Mouse (Mus musculus) right cerebral cortex, postnatal 14 days (tissue): ENCODE data around the gene Mllt1.
A peak's percentile ranks its signal among the peaks of the same experiment; 100 is the strongest.

Experiments
- DNase-seq: peaks from one replicate; pipeline ENCODE4 v3.0.0; 2022

Mllt1 gene

DNA sequence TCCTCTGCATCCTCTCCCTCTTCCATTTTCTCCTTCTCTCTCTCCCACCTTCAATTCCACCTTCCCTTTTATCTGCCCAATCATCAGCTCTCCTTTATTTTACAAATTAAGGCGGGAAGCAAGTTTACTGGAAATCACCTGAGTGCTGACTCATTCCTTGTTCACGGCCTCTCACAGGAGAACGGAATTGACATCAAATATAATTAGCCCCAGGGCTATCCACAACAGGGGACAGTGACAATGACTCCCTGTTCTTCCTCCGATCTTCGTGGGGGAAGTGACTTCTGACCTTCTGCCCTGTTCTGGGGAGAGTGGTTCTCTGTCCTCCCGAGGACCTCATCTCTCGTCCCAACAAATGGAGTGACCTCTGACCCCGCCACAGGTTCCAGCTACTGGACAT, 58.2 kb downstream of the Mllt1 start:
- DNase-seq, result no peak

GRCm38 (mm10) chr17:56876465-56876864, 58.8 kb downstream of the Mllt1 start:
- no peak for DNase-seq

- no peak for DNase-seq
Observed at GRCm38 (mm10) chr17:56874936-56875651, 60.1 kb downstream of the Mllt1 start, which contains the start of gene 1700061G19Rik. Gene 1700061G19Rik (plus strand): TSS chr17:56875477.

- DNase-seq, result no peak
Observed at GRCm38 (mm10) chr17:56874237-56874636, 61.0 kb downstream of the Mllt1 start, which contains the start of gene Acsbg2. Gene Acsbg2 (minus strand): TSS chr17:56874447.

DNA sequence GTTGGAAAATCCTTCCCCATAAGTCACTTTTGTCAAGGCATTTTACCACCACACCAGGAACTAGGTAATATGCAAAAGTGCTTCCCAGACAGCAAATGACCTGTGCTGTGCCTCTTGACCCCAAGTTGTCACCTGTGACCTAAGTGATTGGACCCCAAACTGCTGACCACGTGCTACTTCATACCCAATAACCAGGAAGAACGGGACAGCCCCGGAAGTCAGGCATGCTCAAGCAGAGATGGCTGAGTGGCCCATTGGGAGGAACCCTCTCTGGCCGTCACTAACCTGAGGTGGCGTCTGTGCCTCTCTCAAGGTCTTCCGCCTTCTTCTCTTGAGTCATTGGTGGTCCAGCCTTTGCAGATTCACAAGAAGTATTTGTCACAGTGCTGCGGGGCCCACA, 62.7 kb downstream of the Mllt1 start:
- no peak for DNase-seq

GRCm38 (mm10) chr17:56871767-56872166, 63.4 kb downstream of the Mllt1 start:
- DNase-seq, result no peak

DNA sequence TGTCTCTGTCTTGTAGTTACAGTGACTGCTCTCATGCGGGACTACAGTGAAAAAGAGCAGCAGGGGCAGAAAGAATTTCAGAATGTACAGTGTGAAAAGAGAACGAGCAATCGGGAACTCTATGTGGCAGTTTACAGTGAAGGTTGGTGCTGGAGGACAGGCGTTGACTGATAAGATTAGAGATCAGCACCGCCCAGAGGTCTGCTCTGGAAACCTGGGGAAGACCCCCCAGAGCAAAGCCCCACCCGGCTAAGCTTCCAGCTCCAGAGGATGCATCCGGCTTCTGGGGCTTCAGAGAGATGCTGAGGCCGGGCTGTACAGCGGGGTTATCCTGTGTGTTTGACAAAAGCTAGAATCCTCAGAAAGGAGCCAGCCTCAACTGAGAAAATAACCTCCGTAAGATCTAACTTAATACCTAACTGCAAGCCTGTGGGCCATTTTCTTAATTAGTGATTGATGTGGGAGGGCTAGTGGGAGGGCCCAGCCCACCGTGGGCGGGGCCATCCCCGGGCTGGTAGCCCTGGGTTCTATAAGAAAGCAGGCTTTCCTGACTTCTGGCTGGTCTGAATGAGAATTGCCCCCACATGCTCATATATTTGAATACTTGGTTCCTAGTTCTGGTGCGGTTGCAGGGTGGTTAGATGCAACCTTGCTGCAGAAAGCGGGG, 64.8 kb downstream of the Mllt1 start:
- DNase-seq, result no peak

DNA sequence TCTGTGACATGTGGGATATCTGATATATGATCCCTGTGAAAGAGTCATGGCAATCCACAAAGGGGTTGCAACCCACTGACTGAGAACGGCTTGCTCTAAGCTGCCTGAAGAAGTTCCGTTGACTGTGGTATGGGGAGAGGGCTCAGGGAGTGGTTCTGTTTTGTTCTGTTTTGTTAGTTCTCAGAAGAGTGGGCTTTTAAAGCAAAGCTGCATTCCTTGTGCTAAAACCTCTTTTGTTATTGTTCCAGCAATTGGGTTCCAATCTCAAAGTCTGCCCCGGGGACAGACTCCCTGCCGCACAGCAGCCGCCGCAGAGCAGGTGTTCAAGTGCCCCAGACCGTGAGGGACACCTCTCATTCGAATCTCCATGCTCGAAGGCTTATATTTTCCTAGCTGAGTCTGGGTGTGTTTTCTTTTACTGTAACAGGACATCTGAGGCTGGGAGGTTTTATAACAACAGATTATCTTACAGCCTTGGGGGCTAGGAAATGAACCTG, 65.7 kb downstream of the Mllt1 start:
- no peak for DNase-seq

GRCm38 (mm10) chr17:56866071-56866470, 69.1 kb downstream of the Mllt1 start:
- DNase-seq, result no peak

DNA sequence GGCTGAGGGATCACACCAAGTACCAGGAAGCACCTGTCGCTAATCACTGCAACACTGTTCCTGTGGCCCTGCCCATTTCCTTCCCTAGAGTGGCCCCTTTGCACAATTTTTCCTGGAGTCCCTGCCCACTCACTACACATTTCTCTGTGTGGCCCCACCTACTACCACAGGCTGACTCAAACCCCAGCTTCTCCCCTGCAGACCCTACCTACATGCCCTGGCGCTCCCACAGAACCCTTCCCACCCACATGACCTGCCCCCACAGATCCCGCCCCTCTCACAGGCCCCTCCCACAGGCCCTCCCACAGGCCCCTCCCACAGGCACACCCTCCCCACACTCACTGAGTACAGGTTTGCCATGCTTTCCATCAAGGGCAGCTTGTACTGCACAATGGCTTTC, 74.0 kb downstream of the Mllt1 start:
- no peak for DNase-seq

- DNase-seq, result no peak
Observed at GRCm38 (mm10) chr17:56858922-56859321, 76.3 kb downstream of the Mllt1 start.

DNA sequence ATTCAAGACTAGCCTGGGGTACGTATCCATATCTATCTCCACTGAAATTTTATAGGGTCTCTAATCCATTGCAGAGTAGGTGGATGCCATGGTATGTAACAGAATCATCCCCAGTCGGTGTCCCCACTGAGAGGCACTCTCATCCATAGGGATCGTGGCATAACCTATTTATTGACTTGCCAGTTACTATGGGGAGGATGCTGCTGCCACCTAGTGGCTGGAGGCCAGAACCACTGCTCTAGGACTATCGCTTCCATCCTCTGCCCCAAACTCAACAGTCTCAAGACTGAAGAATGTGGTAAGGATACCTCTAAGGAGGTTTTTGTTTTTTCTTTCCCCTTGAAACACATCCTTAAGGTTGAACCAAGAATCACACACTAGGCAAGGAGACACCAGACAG, 77.0 kb downstream of the Mllt1 start:
- peak; percentile 54 for DNase-seq

GRCm38 (mm10) chr17:56855421-56855820, 79.8 kb downstream of the Mllt1 start:
- DNase-seq, result no peak

GRCm38 (mm10) chr17:56851167-56851566, 84.0 kb downstream of the Mllt1 start:
- no peak for DNase-seq

DNA sequence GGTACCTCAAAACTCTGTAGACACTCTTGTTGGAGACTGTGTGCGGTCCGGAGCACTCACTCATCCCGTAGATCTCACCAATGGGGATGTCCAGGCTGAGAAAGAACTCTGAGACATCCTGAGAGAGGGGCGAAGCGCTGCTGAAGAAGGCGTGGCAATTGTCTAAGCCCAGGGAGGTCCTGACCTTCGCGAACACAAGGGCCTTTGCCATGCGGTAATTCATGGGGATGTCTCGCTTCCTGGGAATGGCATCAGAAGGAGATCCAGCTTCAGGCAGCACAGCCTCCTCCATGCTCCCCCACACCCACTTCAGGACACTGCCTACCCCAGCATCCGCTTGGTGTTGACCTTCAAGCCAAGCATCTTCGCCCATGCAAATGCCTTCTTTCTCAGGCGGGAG, 85.5 kb downstream of the Mllt1 start:
- no peak for DNase-seq

DNA sequence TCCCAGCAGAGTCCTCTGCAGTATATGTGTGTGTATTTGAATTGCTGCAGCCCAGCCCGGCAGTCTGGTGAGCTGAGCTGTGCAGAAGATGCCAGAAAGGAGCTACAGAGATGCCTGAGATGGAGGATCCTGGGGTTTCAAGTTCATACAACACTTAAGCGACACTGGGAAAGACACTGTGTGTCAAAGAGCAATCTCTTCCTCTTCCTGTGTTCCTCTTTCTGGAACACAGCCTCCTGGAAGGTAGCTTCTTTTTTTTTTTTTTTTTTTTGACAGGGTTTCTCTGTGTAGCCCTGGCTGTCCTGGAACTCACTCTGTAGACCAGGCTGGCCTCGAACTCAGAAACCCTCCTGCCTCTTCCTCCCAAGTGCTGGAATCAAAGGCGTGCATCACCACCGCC, 86.4 kb downstream of the Mllt1 start:
- DNase-seq, result no peak

- DNase-seq, result no peak
Observed at GRCm38 (mm10) chr17:56843678-56844077, 91.5 kb downstream of the Mllt1 start.
